Mouse (Mus musculus): ENCODE measurements around the gene Uox.

- TF ChIP-seq POLR2A (IDR thresholded peaks at IDR 0.05; ENCODE audit: extremely low read depth, insufficient read depth, low read length), result no peak
- no peak for TF ChIP-seq CTCF (IDR thresholded peaks at IDR 0.05; ENCODE audit: low read depth, low read length)
Measured at GRCm38 (mm10) chr3:146617946-146618345, 47.7 kb downstream of the Uox start.
